Mouse (Mus musculus) kidney, adult 2 months (tissue): Measurements from ENCODE around the gene Mcu.

Source experiments
- CTCF ChIP-seq: fragments of 200-500 bp; conservative IDR thresholded peaks from 2 replicates; pipeline ENCODE4 v1.5.1; 2011; ENCODE audit warnings: low read depth, mild to moderate bottlenecking, control low read depth, low read length, moderate library complexity, mixed read lengths; ENCODE audit not compliant: insufficient read depth, insufficient read length
- POLR2A ChIP-seq: fragments of 200-500 bp; IDR thresholded peaks from one replicate; pipeline ENCODE4 v1.6.1; 2011; ENCODE audit warnings: low read depth, low read length, control low read depth

GRCm38 (mm10) chr10:59603843-59604242 lies 12.6 kb downstream of the Mcu start:
- TF ChIP-seq POLR2A = no peak
- TF ChIP-seq CTCF = no peak
